Mouse (Mus musculus) limb, embryonic 14.5 days (tissue): Measurements from ENCODE around the gene Ccl2. TPM values are rescaled to one million over a fixed set of nuclear protein-coding genes. Genes with fewer than 3 reads are reported as not detected.

ENCODE experiments used
- ATAC-seq: fragments of 200-750 bp; cut with Nextera tagmentation; 2 replicates; pipeline ENCODE4 v1.8.0; 2017; ENCODE audit warnings: low read depth, moderate number of reproducible peaks, moderate TSS enrichment; ENCODE audit not compliant: low FRiP score
- DNase-seq: peaks from one replicate; pipeline ENCODE4 v3.0.0-alpha.2; 2015; ENCODE audit warnings: low spot score
- H3K27ac ChIP-seq: fragments of 300-500 bp; sonication (generic); replicated peaks from 2 replicates; pipeline ENCODE4 v1.5.1; 2014; ENCODE audit warnings: low read depth, mild to moderate bottlenecking, low read length, moderate library complexity, mixed read lengths
- H3K27me3 ChIP-seq: fragments of 300-500 bp; sonication (generic); 2 replicates; pipeline ENCODE4 v1.6.1; 2014; ENCODE audit warnings: low read length, mixed read lengths; ENCODE audit not compliant: control insufficient read depth, insufficient read depth
- H3K36me3 ChIP-seq: fragments of 300-500 bp; sonication (generic); 2 replicates; pipeline ENCODE4 v1.6.1; 2014; ENCODE audit warnings: mild to moderate bottlenecking, low read length, moderate library complexity, mixed read lengths; ENCODE audit not compliant: control insufficient read depth, insufficient read depth
- H3K4me1 ChIP-seq: fragments of 300-500 bp; sonication (generic); 2 replicates; pipeline ENCODE4 v1.6.1; 2014; ENCODE audit warnings: antibody characterized with exemption, low read length, mixed read lengths; ENCODE audit not compliant: control insufficient read depth, insufficient read depth
- H3K4me2 ChIP-seq: fragments of 300-500 bp; sonication (generic); replicated peaks from 2 replicates; pipeline ENCODE4 v1.6.1; 2014; ENCODE audit warnings: low read depth, mild to moderate bottlenecking, low read length, moderate library complexity; ENCODE audit not compliant: severe bottlenecking
- H3K4me3 ChIP-seq: fragments of 300-500 bp; sonication (generic); replicated peaks from 2 replicates; pipeline ENCODE4 v1.5.1; 2014; ENCODE audit warnings: low read length
- H3K9ac ChIP-seq: fragments of 300-500 bp; sonication (generic); 2 replicates; pipeline ENCODE4 v1.6.1; 2014; ENCODE audit warnings: mild to moderate bottlenecking, low read depth, low read length, moderate library complexity; ENCODE audit not compliant: severe bottlenecking
- H3K9me3 ChIP-seq: fragments of 300-500 bp; sonication (generic); 2 replicates; pipeline ENCODE4 v1.6.1; 2016; ENCODE audit warnings: low read length; ENCODE audit not compliant: control insufficient read depth
- POLR2A ChIP-seq: fragments of 200-500 bp; IDR thresholded peaks from 2 replicates; pipeline ENCODE4 v1.8.0; 2012; ENCODE audit warnings: inconsistent platforms, mild to moderate bottlenecking, moderate library complexity, borderline replicate concordance; ENCODE audit not compliant: insufficient read depth, insufficient read length; ENCODE audit errors: extremely low read depth
- WGBS: fragments of 180-500 bp; shearing (Covaris S2); extraction: QIAGEN DNeasy Blood & Tissue Kit; methylation state at CpG from one replicate; pipeline ENCODE4 v1.1.7; 2014; 5-methylcytosine and 5-hydroxymethylcytosine counted together
- polyA plus RNA-seq, 2 experiments: library from polyadenylated mRNA; depleted of rRNA in 1 of 2; stranded (reverse) in 1 of 2; unstranded in 1 of 2; fragments of >200 nt; fragmentation: Nextera tagmentation in 1 of 2; extraction: Ambion mirVana in 1 of 2; gene quantifications; 2 replicates each; pipeline versions ENCODE4 v1.2.1 to v1.2.3; 2012 to 2014

Ccl2 gene
- polyA plus RNA-seq (2012; rRNA removed) = 4.7 and 7.0 TPM in 2 replicates
- 6.3 and 7.7 TPM in 2 replicates for polyA plus RNA-seq (2014; fragmentation: Nextera tagmentation; extraction: Ambion mirVana)

- peaks cover 28% of the 10 kb centered on the region for H3K4me1 ChIP-seq
- peak; percentile 54 for DNase-seq
- no peaks in the 10 kb centered on the region for H3K9me3 ChIP-seq
- no peak within 1 kb of the TSS for H3K9ac ChIP-seq
- peak within 1 kb of the TSS; percentile 4; the same call in 1 of the 2 replicates for H3K4me2 ChIP-seq
- no peaks in the 10 kb centered on the region for H3K27me3 ChIP-seq
- no peak within 1 kb of the TSS for H3K4me3 ChIP-seq
- WGBS = 34% methylated on average over 5 of the region's 5 CpGs
- ATAC-seq = peak; percentile 38; the same call in 1 of the 2 replicates
- H3K36me3 ChIP-seq = no peaks in the 10 kb centered on the region
- 0 out of 2 replicates have a peak within 1 kb of the TSS, but pooled peaks have one; percentile 26 for H3K27ac ChIP-seq
- TF ChIP-seq POLR2A = no peak
These were observed at the start of gene Ccl2 for GRCm38 (mm10) chr11:82035356-82035755. Gene Ccl2 (plus strand): TSS chr11:82035571.

GRCm38 (mm10) chr11:81996172-81996841, 39.1 kb upstream of the Ccl2 start:
- WGBS = 59% methylated on average over 10 of the region's 10 CpGs
- Histone ChIP-seq H3K4me1 (0 out of 2 replicates have a peak, but pooled peaks cover 3% of the 10 kb centered on the region), H3K27ac (no peak overlapping the region), H3K36me3 (no peaks in the 10 kb centered on the region), H3K9ac (no peak overlapping the region), H3K4me2 (no peak overlapping the region), H3K4me3 (no peak overlapping the region), H3K27me3 (0 out of 2 replicates have a peak, but pooled peaks cover 3% of the 10 kb centered on the region), H3K9me3 (no peaks in the 10 kb centered on the region)
- peak; percentile 26; the same call in 1 of the 2 replicates for TF ChIP-seq POLR2A
- DNase-seq = peak; percentile 48
- ATAC-seq = 0 out of 2 replicates have a peak, but pooled peaks have one; percentile 50

- 0 out of 2 replicates have a peak, but pooled peaks cover 3% of the 10 kb centered on the region for H3K27me3 ChIP-seq
- H3K4me3 ChIP-seq = no peak overlapping the region
- no peak for DNase-seq
- H3K4me2 ChIP-seq = no peak overlapping the region
- no peak for TF ChIP-seq POLR2A
- H3K4me1 ChIP-seq = 0 out of 2 replicates have a peak, but pooled peaks cover 3% of the 10 kb centered on the region
- H3K27ac ChIP-seq = no peak overlapping the region
- H3K9me3 ChIP-seq = no peaks in the 10 kb centered on the region
- no peak for ATAC-seq
- 86% methylated on average over 5 of the region's 5 CpGs for WGBS
- H3K9ac ChIP-seq = no peak overlapping the region
- H3K36me3 ChIP-seq = no peaks in the 10 kb centered on the region
These were observed 38.3 kb upstream of the Ccl2 start for GRCm38 (mm10) chr11:81997085-81997484.

GRCm38 (mm10) chr11:81998646-81999045, 36.7 kb upstream of the Ccl2 start:
- H3K9ac ChIP-seq = no peak overlapping the region
- H3K4me1 ChIP-seq = 0 out of 2 replicates have a peak, but pooled peaks cover 3% of the 10 kb centered on the region
- no peak for DNase-seq
- H3K4me2 ChIP-seq = no peak overlapping the region
- no peaks in the 10 kb centered on the region for H3K9me3 ChIP-seq
- H3K4me3 ChIP-seq = no peak overlapping the region
- no peak for ATAC-seq
- no peak overlapping the region for H3K27ac ChIP-seq
- H3K36me3 ChIP-seq = no peaks in the 10 kb centered on the region
- 0 out of 2 replicates have a peak, but pooled peaks cover 3% of the 10 kb centered on the region for H3K27me3 ChIP-seq
- WGBS = 91% methylated on average over 3 of the region's 3 CpGs
- TF ChIP-seq POLR2A = no peak

- 78% methylated on average over 4 of the region's 4 CpGs for WGBS
- Histone ChIP-seq H3K9me3 (no peaks in the 10 kb centered on the region), H3K9ac (no peak overlapping the region), H3K4me2 (no peak overlapping the region), H3K36me3 (no peaks in the 10 kb centered on the region), H3K4me1 (0 out of 2 replicates have a peak, but pooled peaks cover 3% of the 10 kb centered on the region), H3K27ac (no peak overlapping the region), H3K4me3 (no peak overlapping the region), H3K27me3 (0 out of 2 replicates have a peak, but pooled peaks cover 3% of the 10 kb centered on the region)
- DNase-seq (no peak), ATAC-seq (no peak)
- no peak for TF ChIP-seq POLR2A
These were observed 35.9 kb upstream of the Ccl2 start for GRCm38 (mm10) chr11:81999469-81999868.
